Comparison of ENCODE assay signal across 31 mouse cellular contexts in genomic region chr3:61442000-61442739, GRCm38 (mm10).
DNase-seq lines count a peak whose midpoint lies in the region; ATAC-seq and TF ChIP-seq lines count a peak whose summit lies in the region.
"Had no signal": no experiment of that assay in that cellular context is flagged by ENCODE, and none has a peak within 500 bp of the region (broad histone marks: within the 10 kb centered on the region; RNA-seq: fewer than 3 reads in every experiment).

No protein-coding gene starts in this region.

- H3K4me1 ChIP-seq in bone marrow macrophage, adult 2 months (ENCODE audit: control insufficient read depth, insufficient read depth, low read length): peaks cover 16% of the 10 kb centered on the region
- H3K4me1 ChIP-seq: forebrain, embryonic 10.5 days; heart, embryonic 13.5 days; limb, embryonic 10.5 days; limb, embryonic 15.5 days; liver, embryonic 13.5 days; midbrain, embryonic 13.5 days had no signal

- no peak overlapping the region for H3ac ChIP-seq in C2C12 (ENCODE audit: control insufficient read depth, insufficient read length, low read depth)

- H3K27ac ChIP-seq in bone marrow macrophage, adult 2 months (ENCODE audit: insufficient read depth, low read depth, low read length): peak overlapping the region; percentile 20; the same call in 1 of the 2 replicates
- H3K27ac ChIP-seq: forebrain, embryonic 10.5 days; gastrocnemius, adult 2 months; heart, embryonic 13.5 days; hindbrain, embryonic 14.5 days; limb, embryonic 10.5 days; limb, embryonic 15.5 days; liver, embryonic 13.5 days; midbrain, embryonic 13.5 days had no signal

- no peaks in the 10 kb centered on the region for H3K79me3 ChIP-seq in C2C12 (ENCODE audit: low read depth)

- ATAC-seq in megakaryocyte progenitor cell, adult 5-6 weeks (replicated peaks; ENCODE audit: poor library complexity): 0 out of 2 replicates have a peak, but pooled peaks have one; percentile 14
- ATAC-seq: forebrain, embryonic 16.5 days; intestine, postnatal 0 days; lung, postnatal 0 days; midbrain, embryonic 13.5 days had no signal

- H3K4me3 ChIP-seq in C2C12 (ENCODE audit: insufficient read depth, poor library complexity, severe bottlenecking): no peak overlapping the region
- H3K4me3 ChIP-seq in bone marrow macrophage, adult 2 months (ENCODE audit: insufficient read depth, low read length): no peak overlapping the region
- H3K4me3 ChIP-seq: forebrain, embryonic 10.5 days; gastrocnemius, adult 2 months; heart, embryonic 13.5 days; limb, embryonic 10.5 days; limb, embryonic 15.5 days; liver, embryonic 13.5 days; midbrain, embryonic 13.5 days had no signal

- H3K79me2 ChIP-seq in C2C12 (ENCODE audit: control insufficient read depth, insufficient read depth): no peaks in the 10 kb centered on the region

- TF ChIP-seq CTCF in C2C12 (IDR thresholded peaks at IDR 0.05; ENCODE audit: control insufficient read depth, insufficient read depth, insufficient read length): no peak
- TF ChIP-seq CTCF in bone marrow macrophage, adult 2 months (IDR thresholded peaks at IDR 0.05; ENCODE audit: low read depth, low read length): no peak

- TF ChIP-seq POLR2A in bone marrow macrophage, adult 2 months (IDR thresholded peaks at IDR 0.05; ENCODE audit: borderline replicate concordance, low read depth, low read length): no peak

- no peaks in the 10 kb centered on the region for H3K36me3 ChIP-seq in C2C12 (ENCODE audit: control insufficient read depth, insufficient read depth)
- H3K36me3 ChIP-seq: forebrain, embryonic 10.5 days; heart, embryonic 13.5 days; limb, embryonic 10.5 days; limb, embryonic 15.5 days; liver, embryonic 13.5 days; midbrain, embryonic 13.5 days had no signal

- H3K27me3 ChIP-seq in C2C12 (ENCODE audit: control insufficient read depth, insufficient read depth, insufficient read length): no peaks in the 10 kb centered on the region
- H3K27me3 ChIP-seq: CH12.LX; heart, embryonic 13.5 days; limb, embryonic 15.5 days; liver, embryonic 13.5 days; midbrain, embryonic 13.5 days had no signal

- peak; percentile 83 for DNase-seq in gonadal fat pad, adult 2 months (ENCODE audit: low read depth)
- DNase-seq in adrenal gland, adult 8-10 months: no peak
- no peak for DNase-seq in adipocyte (ENCODE audit: low spot score)
- no peak for DNase-seq in layer of hippocampus, adult 9-10 months (ENCODE audit: low spot score)
- no peak for DNase-seq in right cerebral cortex, postnatal 36 days (ENCODE audit: low spot score in 2 of 2)
- DNase-seq: adrenal gland, postnatal 14 days; cerebellum, adult 2 months; cerebellum, postnatal 14 days; gastrocnemius, adult 2 months; gastrocnemius, postnatal 36 days; heart, postnatal 10 days; kidney, adult 9 months; kidney, postnatal 10 days; liver, embryonic 13.5 days; lung, adult 18-20 months; right cerebral cortex, postnatal 14 days; spleen, adult 18-20 months; thymus, postnatal 25 days had no signal

TF ChIP-seq in C2C12, 6 proteins besides CTCF, POLR2A, EP300 and RAD21:
- TF ChIP-seq USF1 (IDR thresholded peaks at IDR 0.05; ENCODE audit: low read depth) (no peak), MYOD1 (IDR thresholded peaks at IDR 0.05; ENCODE audit: control insufficient read depth, insufficient read length, low read depth) (no peak), MAX (IDR thresholded peaks at IDR 0.05) (peak; percentile 40)
